Mouse (Mus musculus): ENCODE measurements around the gene Cyp2d9.
"Not testable (repeated sequence)": the region's sequence is repeated elsewhere in the genome, so short reads cannot be mapped to it uniquely, and the experiment has no call there.

The Cyp2d9 gene

GRCm38 (mm10) chr15:82433137-82433536 lies at the start of gene Cyp2d9:
Cyp2d9 (plus strand) TSS chr15:82433437.
- no peak for DNase-seq (ENCODE audit: low spot score in 2 of 2)

GRCm38 (mm10) chr15:82385729-82386128 lies 47.5 kb upstream of the Cyp2d9 start:
- DNase-seq (ENCODE audit: low spot score in 2 of 2): no peak

GRCm38 (mm10) chr15:82389916-82390315 lies 43.3 kb upstream of the Cyp2d9 start:
- not testable (repeated sequence) for DNase-seq (ENCODE audit: low spot score in 2 of 2)

GRCm38 (mm10) chr15:82393922-82394321 lies 39.3 kb upstream of the Cyp2d9 start, which contains the start of gene Cyp2d11:
Cyp2d11 (minus strand) TSS chr15:82394022.
- DNase-seq (ENCODE audit: low spot score in 2 of 2): not testable (repeated sequence)

- not testable (repeated sequence) for DNase-seq (ENCODE audit: low spot score in 2 of 2)
These were observed 37.3 kb upstream of the Cyp2d9 start for GRCm38 (mm10) chr15:82395955-82396354.

GRCm38 (mm10) chr15:82401516-82401915 lies 31.7 kb upstream of the Cyp2d9 start:
- DNase-seq (ENCODE audit: low spot score in 2 of 2): no peak

- DNase-seq (ENCODE audit: low spot score in 2 of 2): no peak
These were observed 31.1 kb upstream of the Cyp2d9 start for GRCm38 (mm10) chr15:82402106-82402505.

GRCm38 (mm10) chr15:82402741-82403140 lies 30.5 kb upstream of the Cyp2d9 start:
- DNase-seq (ENCODE audit: low spot score in 2 of 2): no peak

- DNase-seq (ENCODE audit: low spot score in 2 of 2): no peak
These were observed 29.6 kb upstream of the Cyp2d9 start for GRCm38 (mm10) chr15:82403606-82404005.

GRCm38 (mm10) chr15:82404163-82404562 lies 29.1 kb upstream of the Cyp2d9 start:
- DNase-seq (ENCODE audit: low spot score in 2 of 2): no peak

- no peak for DNase-seq (ENCODE audit: low spot score in 2 of 2)
These were observed 26.3 kb upstream of the Cyp2d9 start, which contains the start of gene Cyp2d10 for GRCm38 (mm10) chr15:82406981-82407380. Cyp2d10 (minus strand) TSS chr15:82407195.

GRCm38 (mm10) chr15:82407536-82407935 lies 25.7 kb upstream of the Cyp2d9 start:
- no peak for DNase-seq (ENCODE audit: low spot score in 2 of 2)

GRCm38 (mm10) chr15:82416797-82417789 lies 16.1 kb upstream of the Cyp2d9 start:
- DNase-seq (ENCODE audit: low spot score in 2 of 2): peak; percentile 66 to 80

- no peak for DNase-seq (ENCODE audit: low spot score in 2 of 2)
These were observed 14.6 kb upstream of the Cyp2d9 start for GRCm38 (mm10) chr15:82418616-82419015.

- no peak for DNase-seq (ENCODE audit: low spot score in 2 of 2)
These were observed 10.3 kb upstream of the Cyp2d9 start for GRCm38 (mm10) chr15:82422935-82423334.

GRCm38 (mm10) chr15:82423471-82423870 lies 9.8 kb upstream of the Cyp2d9 start:
- DNase-seq (ENCODE audit: low spot score in 2 of 2): no peak

GRCm38 (mm10) chr15:82433621-82434020 lies 384 bp downstream of the Cyp2d9 start:
- DNase-seq (ENCODE audit: low spot score in 2 of 2): no peak

- DNase-seq (ENCODE audit: low spot score in 2 of 2): no peak
These were observed 1.3 kb downstream of the Cyp2d9 start for GRCm38 (mm10) chr15:82434541-82434940.

GRCm38 (mm10) chr15:82435011-82435410 lies 1.8 kb downstream of the Cyp2d9 start:
- no peak for DNase-seq (ENCODE audit: low spot score in 2 of 2)

- DNase-seq (ENCODE audit: low spot score in 2 of 2): no peak
These were observed 2.4 kb downstream of the Cyp2d9 start for GRCm38 (mm10) chr15:82435606-82436005.

- no peak for DNase-seq (ENCODE audit: low spot score in 2 of 2)
These were observed 4.9 kb downstream of the Cyp2d9 start for GRCm38 (mm10) chr15:82437975-82438617.

GRCm38 (mm10) chr15:82443658-82444057 lies 10.4 kb downstream of the Cyp2d9 start:
- DNase-seq (ENCODE audit: low spot score in 2 of 2): no peak

- DNase-seq (ENCODE audit: low spot score in 2 of 2): no peak
These were observed 12.0 kb downstream of the Cyp2d9 start for GRCm38 (mm10) chr15:82445196-82445595.

Data from frontal cortex, postnatal 10 days (tissue).